25 mouse cellular contexts compared by ENCODE assay signal in the genomic region with DNA sequence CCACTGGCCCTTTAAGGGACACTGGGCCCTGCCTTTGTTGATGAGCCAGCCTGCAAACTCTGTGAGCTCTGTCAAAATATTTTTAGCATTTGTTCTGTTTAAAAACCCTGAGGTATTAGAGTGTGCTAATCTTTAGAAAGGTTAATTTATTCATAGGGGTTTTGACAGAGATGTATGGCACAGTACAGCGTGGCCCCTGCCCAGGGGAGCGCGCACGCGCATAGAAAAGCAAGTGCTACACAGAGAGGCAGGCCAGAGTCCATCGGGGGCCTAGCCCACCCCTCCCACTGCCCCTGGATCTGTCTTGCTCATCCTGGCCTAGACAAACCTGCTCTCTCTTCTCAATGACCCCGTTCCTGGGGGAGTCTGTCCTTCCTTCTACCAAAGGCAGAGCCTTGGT. TPM values are rescaled to one million over a fixed set of nuclear protein-coding genes. Genes with fewer than 3 reads are reported as not detected.
DNase-seq lines count a peak whose midpoint lies in the region; ATAC-seq lines count a peak whose summit lies in the region.
"Had no signal": no experiment of that assay in that cellular context is flagged by ENCODE, and none has a peak within 500 bp of the region (broad histone marks: within the 10 kb centered on the region; RNA-seq: fewer than 3 reads in every experiment).

No protein-coding gene starts in this region.

- H3K4me3 ChIP-seq in hindbrain, embryonic 10.5 days, result no peak overlapping the region
- no peak overlapping the region for H3K4me3 ChIP-seq in hindbrain, embryonic 14.5 days (replicated peaks; ENCODE audit: low read length)
- H3K4me3 ChIP-seq in embryonic facial prominence, embryonic 10.5 days, result no peak overlapping the region
- no peak overlapping the region for H3K4me3 ChIP-seq in hindbrain, embryonic 15.5 days
- H3K4me3 ChIP-seq: forebrain, embryonic 10.5 days; forebrain, embryonic 13.5 days; heart, adult 2 months; heart, embryonic 10.5 days; heart, embryonic 13.5 days; intestine, embryonic 15.5 days had no signal

- no peak for DNase-seq in hindbrain, embryonic 10.5 days (ENCODE audit: low spot score)
- DNase-seq in hindbrain, embryonic 14.5 days (ENCODE audit: low spot score), result no peak
- no peak for DNase-seq in embryonic facial prominence, embryonic 10.5 days (ENCODE audit: low spot score)
- no peak for DNase-seq in spleen, adult 18-20 months
- DNase-seq in urinary bladder, adult 18-20 months (ENCODE audit: low spot score in 2 of 2), result no peak
- DNase-seq: adrenal gland, adult 8-10 months; adrenal gland, postnatal 25 days; cerebellum, adult 11-12 months; cerebellum, adult 8-10 months; cerebellum, postnatal 10 days; cerebellum, postnatal 36 days; embryo, embryonic 11 days; gastrocnemius, postnatal 10 days; gastrocnemius, postnatal 36 days; heart, adult 2 months; heart, postnatal 14 days; heart, postnatal 4 days had no signal

- WGBS in hindbrain, embryonic 10.5 days, result 75% methylated on average over 7 of the region's 7 CpGs
- 55% methylated on average over 7 of the region's 7 CpGs for WGBS in hindbrain, embryonic 14.5 days
- WGBS in embryonic facial prominence, embryonic 10.5 days, result 84% methylated on average over 7 of the region's 7 CpGs
- 52% methylated on average over 7 of the region's 7 CpGs for WGBS in hindbrain, embryonic 15.5 days

- no peak for ATAC-seq in hindbrain, embryonic 14.5 days (ENCODE audit: low FRiP score)
- ATAC-seq in hindbrain, embryonic 15.5 days (ENCODE audit: low FRiP score, low read depth), result peak; percentile 58; the same call in 1 of the 2 replicates
- ATAC-seq: activated CD4-positive, CD25-positive, alpha-beta regulatory T cell, adult 4 months; forebrain, embryonic 13.5 days; forebrain, embryonic 16.5 days; intestine, embryonic 15.5 days had no signal

- H3K36me3 ChIP-seq in hindbrain, embryonic 10.5 days, result no peaks in the 10 kb centered on the region
- no peaks in the 10 kb centered on the region for H3K36me3 ChIP-seq in hindbrain, embryonic 14.5 days (replicated peaks; ENCODE audit: control insufficient read depth, insufficient read depth)
- no peaks in the 10 kb centered on the region for H3K36me3 ChIP-seq in embryonic facial prominence, embryonic 10.5 days (replicated peaks)
- no peaks in the 10 kb centered on the region for H3K36me3 ChIP-seq in hindbrain, embryonic 15.5 days
- H3K36me3 ChIP-seq: forebrain, embryonic 10.5 days; heart, embryonic 10.5 days; heart, embryonic 13.5 days; intestine, embryonic 15.5 days had no signal

- H3K27me3 ChIP-seq in hindbrain, embryonic 10.5 days (ENCODE audit: insufficient read depth, poor library complexity, severe bottlenecking), result peaks cover 11% of the 10 kb centered on the region
- H3K27me3 ChIP-seq in hindbrain, embryonic 14.5 days (ENCODE audit: control insufficient read depth, insufficient read depth, low read length), result no peaks in the 10 kb centered on the region
- peaks cover 67% of the 10 kb centered on the region for H3K27me3 ChIP-seq in embryonic facial prominence, embryonic 10.5 days (replicated peaks; ENCODE audit: low read depth, poor library complexity, severe bottlenecking)
- H3K27me3 ChIP-seq in hindbrain, embryonic 15.5 days, result no peaks in the 10 kb centered on the region
- H3K27me3 ChIP-seq: intestine, embryonic 15.5 days had no signal

- no peaks in the 10 kb centered on the region for H3K9me3 ChIP-seq in hindbrain, embryonic 10.5 days
- no peaks in the 10 kb centered on the region for H3K9me3 ChIP-seq in hindbrain, embryonic 14.5 days (ENCODE audit: control insufficient read depth, low read length)
- no peaks in the 10 kb centered on the region for H3K9me3 ChIP-seq in embryonic facial prominence, embryonic 10.5 days
- H3K9me3 ChIP-seq in hindbrain, embryonic 15.5 days, result no peaks in the 10 kb centered on the region
- H3K9me3 ChIP-seq: forebrain, embryonic 10.5 days; forebrain, embryonic 13.5 days; heart, embryonic 10.5 days; heart, embryonic 13.5 days; intestine, embryonic 15.5 days had no signal

- H3K4me1 ChIP-seq in hindbrain, embryonic 10.5 days (replicated peaks), result peaks cover 24% of the 10 kb centered on the region
- no peaks in the 10 kb centered on the region for H3K4me1 ChIP-seq in hindbrain, embryonic 14.5 days (replicated peaks; ENCODE audit: control insufficient read depth, insufficient read depth, low read length)
- H3K4me1 ChIP-seq in embryonic facial prominence, embryonic 10.5 days, result peaks cover 51% of the 10 kb centered on the region
- H3K4me1 ChIP-seq in hindbrain, embryonic 15.5 days (replicated peaks), result 0 out of 2 replicates have a peak, but pooled peaks cover 4% of the 10 kb centered on the region
- H3K4me1 ChIP-seq: forebrain, embryonic 13.5 days had no signal

- H3K9ac ChIP-seq in hindbrain, embryonic 14.5 days, result no peak overlapping the region
- H3K9ac ChIP-seq in hindbrain, embryonic 15.5 days, result no peak overlapping the region
- H3K9ac ChIP-seq: forebrain, embryonic 13.5 days; heart, embryonic 13.5 days; intestine, embryonic 15.5 days had no signal

- H3K27ac ChIP-seq in hindbrain, embryonic 10.5 days, result 0 out of 2 replicates have a peak overlapping the region, but pooled peaks have one; percentile 59
- no peak overlapping the region for H3K27ac ChIP-seq in hindbrain, embryonic 14.5 days
- H3K27ac ChIP-seq in embryonic facial prominence, embryonic 10.5 days (replicated peaks), result peak overlapping the region; percentile 75; the same call in 1 of the 2 replicates
- H3K27ac ChIP-seq in hindbrain, embryonic 15.5 days (replicated peaks), result no peak overlapping the region
- H3K27ac ChIP-seq: forebrain, embryonic 13.5 days; heart, adult 2 months; heart, embryonic 10.5 days; heart, embryonic 13.5 days; intestine, embryonic 15.5 days had no signal

- H3K4me2 ChIP-seq in hindbrain, embryonic 14.5 days (replicated peaks), result no peak overlapping the region
- H3K4me2 ChIP-seq in hindbrain, embryonic 15.5 days, result no peak overlapping the region
- H3K4me2 ChIP-seq: forebrain, embryonic 13.5 days; heart, embryonic 13.5 days; intestine, embryonic 15.5 days had no signal

RNA-seq across cellular contexts. Expression of gene Ttc34, which starts 45.4 kb away (rescaled TPM):
- polyA plus RNA-seq in hindbrain, embryonic 10.5 days (2016; fragmentation: Nextera tagmentation; extraction: Ambion mirVana), result 0.65 and 0.68 TPM in 2 replicates
- 1.7 and 2.4 TPM in 2 replicates for polyA plus RNA-seq in hindbrain, embryonic 14.5 days (2014; fragmentation: Nextera tagmentation; extraction: Ambion mirVana)
- polyA plus RNA-seq in embryonic facial prominence, embryonic 10.5 days (2016; fragmentation: Nextera tagmentation; extraction: Ambion mirVana), result 0.25 and 0.45 TPM in 2 replicates
- 1.2 and 2.0 TPM in 2 replicates for polyA plus RNA-seq in hindbrain, embryonic 15.5 days (2015; fragmentation: Nextera tagmentation; extraction: Ambion mirVana)
- polyA plus RNA-seq: activated CD4-positive, CD25-positive, alpha-beta regulatory T cell, adult 4 months; intestine, embryonic 15.5 days had no signal

Comparison
In these comparisons a context has a peak if more than half of its experiments do, and no peak if none do; other contexts are left out.
1. H3K27ac ChIP-seq: peak in hindbrain, embryonic 10.5 days (single experiment) and embryonic facial prominence, embryonic 10.5 days (single experiment); none in hindbrain, embryonic 14.5 days (single experiment) and hindbrain, embryonic 15.5 days (single experiment).